In genomic region chr7:28924802-28925201, GRCm38 (mm10) we compare ENCODE assay signal across 8 mouse cellular contexts. TPM values are rescaled to one million over a fixed set of nuclear protein-coding genes. Genes with fewer than 3 reads are reported as not detected.
DNase-seq lines count a peak whose midpoint lies in the region; ATAC-seq and TF ChIP-seq lines count a peak whose summit lies in the region.

No protein-coding gene starts in this region.

- H3K36me3 ChIP-seq in heart, embryonic 10.5 days, result peaks cover 8% of the 10 kb centered on the region
- peaks cover 5% of the 10 kb centered on the region; the same call in 1 of the 2 replicates for H3K36me3 ChIP-seq in midbrain, embryonic 12.5 days
- no peaks in the 10 kb centered on the region for H3K36me3 ChIP-seq in midbrain, postnatal 0 days (ENCODE audit: insufficient read depth, low read length)
- H3K36me3 ChIP-seq in limb, embryonic 11.5 days (ENCODE audit: control insufficient read depth, insufficient read depth, low read length), result 0 out of 2 replicates have a peak, but pooled peaks cover 3% of the 10 kb centered on the region
- H3K36me3 ChIP-seq in stomach, embryonic 15.5 days, result no peaks in the 10 kb centered on the region

- H3K4me1 ChIP-seq in heart, embryonic 10.5 days, result peaks cover 82% of the 10 kb centered on the region
- H3K4me1 ChIP-seq in midbrain, embryonic 12.5 days, result peaks cover 62% of the 10 kb centered on the region
- peaks cover 5% of the 10 kb centered on the region; the same call in 1 of the 2 replicates for H3K4me1 ChIP-seq in midbrain, postnatal 0 days (ENCODE audit: insufficient read depth, low read length)
- H3K4me1 ChIP-seq in limb, embryonic 11.5 days (ENCODE audit: control insufficient read depth, insufficient read depth, low read length), result peaks cover 40% of the 10 kb centered on the region
- H3K4me1 ChIP-seq in stomach, embryonic 15.5 days, result peaks cover 77% of the 10 kb centered on the region

- no peak for DNase-seq in heart, embryonic 10.5 days (ENCODE audit: low spot score)
- no peak for DNase-seq in heart, postnatal 25 days (ENCODE audit: low spot score)
- no peak for DNase-seq in midbrain, postnatal 0 days (ENCODE audit: low spot score)
- DNase-seq in limb, embryonic 11.5 days (ENCODE audit: low spot score), result no peak
- DNase-seq in adrenal gland, postnatal 14 days, result no peak

- intact Hi-C loops in heart, postnatal 25 days (cut with DNase I), result loop anchor here (5.0 kb wide), 1 partner anchor 32 kb away; no protein-coding TSS in a partner anchor

- no peak for TF ChIP-seq CTCF in midbrain, postnatal 0 days (IDR thresholded peaks at IDR 0.05)

- ATAC-seq in midbrain, embryonic 12.5 days (ENCODE audit: low FRiP score, low read depth), result no peak
- ATAC-seq in midbrain, postnatal 0 days (ENCODE audit: low FRiP score), result no peak
- ATAC-seq in limb, embryonic 11.5 days (ENCODE audit: insufficient number of reproducible peaks, low FRiP score, low TSS enrichment, low read depth), result no peak
- ATAC-seq in stomach, embryonic 15.5 days (ENCODE audit: insufficient read depth, low FRiP score, low read depth), result no peak
- no peak for ATAC-seq in activated CD4-positive, CD25-positive, alpha-beta regulatory T cell, adult 4 months

- 0 out of 2 replicates have a peak overlapping the region, but pooled peaks have one; percentile 25 for H3K4me3 ChIP-seq in heart, embryonic 10.5 days
- no peak overlapping the region for H3K4me3 ChIP-seq in midbrain, embryonic 12.5 days
- H3K4me3 ChIP-seq in midbrain, postnatal 0 days (ENCODE audit: low read depth, low read length), result no peak overlapping the region
- no peak overlapping the region for H3K4me3 ChIP-seq in limb, embryonic 11.5 days (ENCODE audit: low read depth, low read length)
- no peak overlapping the region for H3K4me3 ChIP-seq in stomach, embryonic 15.5 days (replicated peaks)

- H3K27me3 ChIP-seq in heart, embryonic 10.5 days (ENCODE audit: insufficient read depth, poor library complexity, severe bottlenecking), result no peaks in the 10 kb centered on the region
- no peaks in the 10 kb centered on the region for H3K27me3 ChIP-seq in midbrain, embryonic 12.5 days
- no peaks in the 10 kb centered on the region for H3K27me3 ChIP-seq in midbrain, postnatal 0 days (ENCODE audit: insufficient read depth, low read length)
- H3K27me3 ChIP-seq in limb, embryonic 11.5 days (ENCODE audit: control insufficient read depth, insufficient read depth, low read length), result no peaks in the 10 kb centered on the region
- no peaks in the 10 kb centered on the region for H3K27me3 ChIP-seq in stomach, embryonic 15.5 days (replicated peaks)

- no peak overlapping the region for H3K4me2 ChIP-seq in midbrain, embryonic 12.5 days (replicated peaks)
- no peak overlapping the region for H3K4me2 ChIP-seq in midbrain, postnatal 0 days (ENCODE audit: low read depth, low read length, poor library complexity, severe bottlenecking)
- no peak overlapping the region for H3K4me2 ChIP-seq in limb, embryonic 11.5 days (ENCODE audit: low read depth, severe bottlenecking)
- peak overlapping the region; percentile 22; the same call in 1 of the 2 replicates for H3K4me2 ChIP-seq in stomach, embryonic 15.5 days

- peak overlapping the region; percentile 88 for H3K27ac ChIP-seq in heart, embryonic 10.5 days
- 0 out of 2 replicates have a peak overlapping the region, but pooled peaks have one; percentile 70 for H3K27ac ChIP-seq in midbrain, embryonic 12.5 days (replicated peaks)
- H3K27ac ChIP-seq in midbrain, postnatal 0 days (ENCODE audit: low read depth, low read length), result no peak overlapping the region
- H3K27ac ChIP-seq in limb, embryonic 11.5 days (replicated peaks; ENCODE audit: low read depth, low read length), result peak overlapping the region; percentile 93
- peak overlapping the region; percentile 93 for H3K27ac ChIP-seq in stomach, embryonic 15.5 days

- 64% methylated on average over 3 of the region's 3 CpGs for WGBS in heart, embryonic 10.5 days
- 91% methylated on average over 3 of the region's 3 CpGs for WGBS in midbrain, embryonic 12.5 days
- WGBS in midbrain, postnatal 0 days, result 93% methylated on average over 3 of the region's 3 CpGs
- WGBS in limb, embryonic 11.5 days, result 78% methylated on average over 3 of the region's 3 CpGs
- 56% methylated on average over 3 of the region's 3 CpGs for WGBS in stomach, embryonic 15.5 days

- no peak overlapping the region for H3K9ac ChIP-seq in midbrain, embryonic 12.5 days (replicated peaks)
- no peak overlapping the region for H3K9ac ChIP-seq in midbrain, postnatal 0 days (replicated peaks; ENCODE audit: low read length, poor library complexity, severe bottlenecking)
- H3K9ac ChIP-seq in limb, embryonic 11.5 days (ENCODE audit: low read length), result no peak overlapping the region
- no peak overlapping the region for H3K9ac ChIP-seq in stomach, embryonic 15.5 days

- no peaks in the 10 kb centered on the region for H3K9me3 ChIP-seq in heart, embryonic 10.5 days
- H3K9me3 ChIP-seq in midbrain, embryonic 12.5 days, result no peaks in the 10 kb centered on the region
- H3K9me3 ChIP-seq in midbrain, postnatal 0 days (ENCODE audit: low read length), result no peaks in the 10 kb centered on the region
- no peaks in the 10 kb centered on the region for H3K9me3 ChIP-seq in limb, embryonic 11.5 days (ENCODE audit: control insufficient read depth, low read length)
- no peaks in the 10 kb centered on the region for H3K9me3 ChIP-seq in stomach, embryonic 15.5 days

RNA-seq across cellular contexts. Expression of gene Actn4, which starts 37.3 kb away (rescaled TPM):
- polyA plus RNA-seq in heart, embryonic 10.5 days (2016; fragmentation: Nextera tagmentation; extraction: Ambion mirVana), result 319 and 371 TPM in 2 replicates
- total RNA-seq in heart, postnatal 25 days (2021), result 100 to 1,000 TPM in 1 of 2 experiments, 10 to 100 TPM in 1; 77.0 to 101 TPM
- 162 and 175 TPM in 2 replicates for polyA plus RNA-seq in midbrain, embryonic 12.5 days (2016; fragmentation: Nextera tagmentation; extraction: Ambion mirVana)
- total RNA-seq in midbrain, postnatal 0 days (2014; rRNA removed), result 74.7 and 86.9 TPM in 2 replicates
- 101 and 105 TPM in 2 replicates for polyA plus RNA-seq in midbrain, postnatal 0 days (2015; fragmentation: Nextera tagmentation; extraction: Ambion mirVana)
- polyA plus RNA-seq in limb, embryonic 11.5 days (2014; fragmentation: Nextera tagmentation; extraction: Ambion mirVana), result 208 and 213 TPM in 2 replicates
- polyA plus RNA-seq in stomach, embryonic 15.5 days (2015; fragmentation: Nextera tagmentation; extraction: Ambion mirVana), result 319 and 341 TPM in 2 replicates
- 271 and 282 TPM in 2 replicates for total RNA-seq in adrenal gland, postnatal 14 days (2021)
- polyA plus RNA-seq in activated CD4-positive, CD25-positive, alpha-beta regulatory T cell, adult 4 months (2017; shearing (Covaris generic)), result 100 to 1,000 TPM in 1 of 2 experiments, 10 to 100 TPM in 1; 84.6 to 128 TPM

RNA-seq across cellular contexts. Expression of gene Capn12, which starts 43.6 kb away (rescaled TPM):
- 0.20 and 0.34 TPM in 2 replicates for polyA plus RNA-seq in heart, embryonic 10.5 days (2016; fragmentation: Nextera tagmentation; extraction: Ambion mirVana)
- total RNA-seq in heart, postnatal 25 days (2021), result under 1 TPM; 0.08 to 0.22 TPM
- polyA plus RNA-seq in midbrain, embryonic 12.5 days (2016; fragmentation: Nextera tagmentation; extraction: Ambion mirVana), result 0.20 and 0.39 TPM in 2 replicates
- 0.38 and 0.57 TPM in 2 replicates for total RNA-seq in midbrain, postnatal 0 days (2014; rRNA removed)
- 0.26 and 0.41 TPM in 2 replicates for polyA plus RNA-seq in midbrain, postnatal 0 days (2015; fragmentation: Nextera tagmentation; extraction: Ambion mirVana)
- 0.59 and 0.62 TPM in 2 replicates for polyA plus RNA-seq in limb, embryonic 11.5 days (2014; fragmentation: Nextera tagmentation; extraction: Ambion mirVana)
- polyA plus RNA-seq in stomach, embryonic 15.5 days (2015; fragmentation: Nextera tagmentation; extraction: Ambion mirVana), result 0.34 and 0.45 TPM in 2 replicates
- 0.19 and 0.60 TPM in 2 replicates for total RNA-seq in adrenal gland, postnatal 14 days (2021)
- polyA plus RNA-seq in activated CD4-positive, CD25-positive, alpha-beta regulatory T cell, adult 4 months (2017; shearing (Covaris generic)), result under 1 TPM in 1 of 2 experiments, not detected in 1; 0.34 TPM

RNA-seq across cellular contexts. Expression of gene Eif3k, which starts 56.9 kb away (rescaled TPM):
- 289 and 329 TPM in 2 replicates for polyA plus RNA-seq in heart, embryonic 10.5 days (2016; fragmentation: Nextera tagmentation; extraction: Ambion mirVana)
- 100 to 1,000 TPM; 148 to 164 TPM for total RNA-seq in heart, postnatal 25 days (2021)
- 324 and 335 TPM in 2 replicates for polyA plus RNA-seq in midbrain, embryonic 12.5 days (2016; fragmentation: Nextera tagmentation; extraction: Ambion mirVana)
- 405 and 482 TPM in 2 replicates for total RNA-seq in midbrain, postnatal 0 days (2014; rRNA removed)
- 292 and 309 TPM in 2 replicates for polyA plus RNA-seq in midbrain, postnatal 0 days (2015; fragmentation: Nextera tagmentation; extraction: Ambion mirVana)
- polyA plus RNA-seq in limb, embryonic 11.5 days (2014; fragmentation: Nextera tagmentation; extraction: Ambion mirVana), result 463 and 476 TPM in 2 replicates
- polyA plus RNA-seq in stomach, embryonic 15.5 days (2015; fragmentation: Nextera tagmentation; extraction: Ambion mirVana), result 370 and 373 TPM in 2 replicates
- 233 and 240 TPM in 2 replicates for total RNA-seq in adrenal gland, postnatal 14 days (2021)
- polyA plus RNA-seq in activated CD4-positive, CD25-positive, alpha-beta regulatory T cell, adult 4 months (2017; shearing (Covaris generic)), result 100 to 1,000 TPM; 603 to 630 TPM

RNA-seq across cellular contexts. Expression of gene Map4k1, which starts 57.0 kb away (rescaled TPM):
- polyA plus RNA-seq in heart, embryonic 10.5 days (2016; fragmentation: Nextera tagmentation; extraction: Ambion mirVana), result 9.9 and 14.3 TPM in 2 replicates
- total RNA-seq in heart, postnatal 25 days (2021), result 1 to 10 TPM in 1 of 2 experiments, under 1 TPM in 1; 0.44 to 1.3 TPM
- polyA plus RNA-seq in midbrain, embryonic 12.5 days (2016; fragmentation: Nextera tagmentation; extraction: Ambion mirVana), result 5.4 and 6.2 TPM in 2 replicates
- total RNA-seq in midbrain, postnatal 0 days (2014; rRNA removed), result 5.6 and 17.4 TPM in 2 replicates
- 18.2 and 21.0 TPM in 2 replicates for polyA plus RNA-seq in midbrain, postnatal 0 days (2015; fragmentation: Nextera tagmentation; extraction: Ambion mirVana)
- 10.5 and 12.1 TPM in 2 replicates for polyA plus RNA-seq in limb, embryonic 11.5 days (2014; fragmentation: Nextera tagmentation; extraction: Ambion mirVana)
- 7.8 and 9.3 TPM in 2 replicates for polyA plus RNA-seq in stomach, embryonic 15.5 days (2015; fragmentation: Nextera tagmentation; extraction: Ambion mirVana)
- 1.8 and 7.9 TPM in 2 replicates for total RNA-seq in adrenal gland, postnatal 14 days (2021)
- polyA plus RNA-seq in activated CD4-positive, CD25-positive, alpha-beta regulatory T cell, adult 4 months (2017; shearing (Covaris generic)), result 100 to 1,000 TPM in 1 of 2 experiments, 10 to 100 TPM in 1; 88.8 to 120 TPM
